Mouse (Mus musculus) hindbrain, embryonic 10.5 days (tissue): ENCODE measurements around the gene Ubb. TPM values are rescaled to one million over a fixed set of nuclear protein-coding genes. Genes with fewer than 3 reads are reported as not detected.

Experiments
- DNase-seq: peaks from one replicate; pipeline ENCODE4 v3.0.0-alpha.2; 2017; ENCODE audit warnings: low spot score
- H3K27ac ChIP-seq: fragments of 300-500 bp; sonication (generic); 2 replicates; pipeline ENCODE4 v1.5.1; 2016; ENCODE audit warnings: mild to moderate bottlenecking, moderate library complexity
- H3K27me3 ChIP-seq: fragments of 300-500 bp; sonication (generic); 2 replicates; pipeline ENCODE4 v1.6.1; 2016; ENCODE audit warnings: mild to moderate bottlenecking; ENCODE audit not compliant: poor library complexity, insufficient read depth, severe bottlenecking
- H3K36me3 ChIP-seq: fragments of 300-500 bp; sonication (generic); 2 replicates; pipeline ENCODE4 v1.6.1; 2016; ENCODE audit warnings: mild to moderate bottlenecking, moderate library complexity
- H3K4me1 ChIP-seq: fragments of 300-500 bp; sonication (generic); replicated peaks from 2 replicates; pipeline ENCODE4 v1.6.1; 2016; ENCODE audit warnings: mild to moderate bottlenecking
- H3K4me3 ChIP-seq: fragments of 300-500 bp; sonication (generic); 2 replicates; pipeline ENCODE4 v1.5.1; 2016; ENCODE audit warnings: mild to moderate bottlenecking, moderate library complexity
- H3K9me3 ChIP-seq: fragments of 300-500 bp; sonication (generic); 2 replicates; pipeline ENCODE4 v1.6.1; 2016; ENCODE audit warnings: mild to moderate bottlenecking, moderate library complexity
- WGBS: fragments of 180-500 bp; shearing (Covaris S2); methylation state at CpG from one replicate; pipeline ENCODE4 v1.1.7; 2016; 5-methylcytosine and 5-hydroxymethylcytosine counted together
- polyA plus RNA-seq: library from polyadenylated mRNA; unstranded; fragments of >200 nt; fragmentation: Nextera tagmentation; extraction: Ambion mirVana; gene quantifications from 2 replicates; pipeline ENCODE4 v1.2.1, GENCODE M21; 2016

Gene Ubb
- polyA plus RNA-seq, 1 experiment from 2014 or later: 3,918 TPM

DNA sequence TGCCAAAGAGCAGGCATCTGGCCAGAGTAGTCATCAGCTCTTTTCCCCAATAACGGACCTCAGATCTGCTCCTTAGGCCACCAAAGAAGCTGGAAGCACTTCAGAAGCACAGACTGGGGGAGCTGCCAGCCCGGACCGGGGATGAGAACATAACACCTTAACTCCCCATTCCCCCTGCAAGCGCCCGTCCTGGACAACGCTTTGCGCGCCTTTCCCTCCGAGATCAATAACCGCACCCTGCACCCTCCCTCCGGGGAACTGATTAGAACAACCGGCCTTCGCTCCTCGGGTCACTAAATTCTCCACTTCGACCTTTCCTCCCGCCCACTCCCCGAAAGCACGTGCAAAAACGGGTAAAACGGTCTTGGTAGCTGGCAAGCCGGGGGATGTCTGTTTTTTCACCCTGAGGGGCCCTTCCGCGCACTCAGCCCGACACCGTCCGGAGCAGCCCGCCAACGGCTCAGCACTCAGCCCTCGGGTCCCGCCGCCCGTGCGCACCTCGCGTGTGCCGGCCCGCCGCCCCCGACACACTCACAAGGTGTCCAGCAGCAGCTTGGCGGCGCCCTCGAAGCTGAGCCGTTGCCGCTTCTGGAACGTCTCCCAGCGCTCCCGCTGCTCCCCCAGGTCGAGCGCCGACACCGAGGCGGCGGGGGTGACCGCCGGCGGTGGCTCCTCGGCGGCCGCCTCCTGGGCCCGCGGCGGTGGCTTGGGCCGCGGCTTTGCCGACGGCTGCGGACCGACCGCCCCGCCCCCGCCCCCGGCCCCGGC lies 12.5 kb upstream of the Ubb start:
- Histone ChIP-seq H3K27me3 (peaks cover 39% of the 10 kb centered on the region), H3K9me3 (no peaks in the 10 kb centered on the region), H3K27ac (peak overlapping the region; percentile 94), H3K36me3 (peaks cover 7% of the 10 kb centered on the region; the same call in 1 of the 2 replicates), H3K4me1 (peaks cover 24% of the 10 kb centered on the region), H3K4me3 (peak overlapping the region; percentile 87)
- DNase-seq: peak; percentile 72
- under 1% methylated on average over 73 of the region's 73 CpGs for WGBS

DNA sequence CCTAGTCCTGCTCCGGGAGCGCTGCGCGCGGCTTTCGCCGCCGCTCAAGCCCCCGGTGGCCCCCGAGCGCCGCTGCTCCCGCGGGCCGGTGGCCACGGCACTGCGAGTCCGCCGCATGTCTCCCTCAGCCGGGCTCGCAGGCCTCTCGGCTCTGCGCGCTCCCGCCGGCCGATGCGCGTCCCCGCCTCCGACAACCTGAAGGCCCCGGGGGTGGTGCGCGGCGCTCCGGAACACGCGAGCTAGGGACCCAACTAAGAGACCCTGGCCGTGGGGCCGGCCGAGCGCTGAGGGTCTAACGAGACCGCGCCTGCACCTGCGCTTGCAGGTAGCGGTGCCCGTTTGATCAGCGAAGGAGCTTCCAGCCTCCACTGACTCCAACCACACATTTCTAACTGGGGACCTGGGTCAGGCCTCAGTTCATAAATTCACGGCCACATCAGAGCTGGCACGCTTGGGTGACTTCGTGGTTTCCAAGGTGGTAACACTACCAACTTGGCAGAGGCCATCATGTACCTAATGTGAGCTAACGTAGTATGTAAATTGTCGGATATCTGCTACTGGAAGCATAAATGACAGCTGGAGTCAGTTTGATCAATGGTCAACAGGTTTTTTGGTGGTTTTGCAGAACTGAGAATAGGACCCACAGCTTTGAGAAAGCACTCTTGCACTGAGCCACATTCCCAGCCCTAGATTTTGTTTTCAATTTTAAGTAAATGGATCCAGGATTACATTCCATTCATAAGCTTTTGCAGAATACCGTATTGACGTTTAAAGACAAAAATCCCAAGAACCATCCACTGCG lies 11.7 kb upstream of the Ubb start, which contains the start of gene Cenpv:
Gene Cenpv, minus strand, starts transcription at position 173 of the 802 bp plus-strand sequence.
- Histone ChIP-seq H3K27me3 (peaks cover 39% of the 10 kb centered on the region), H3K4me3 (peak within 1 kb of the TSS; percentile 87), H3K27ac (peak within 1 kb of the TSS; percentile 94), H3K9me3 (no peaks in the 10 kb centered on the region), H3K4me1 (peaks cover 21% of the 10 kb centered on the region), H3K36me3 (peaks cover 7% of the 10 kb centered on the region; the same call in 1 of the 2 replicates)
- 6% methylated on average over 57 of the region's 57 CpGs for WGBS
- DNase-seq: peak; percentile 68

DNA sequence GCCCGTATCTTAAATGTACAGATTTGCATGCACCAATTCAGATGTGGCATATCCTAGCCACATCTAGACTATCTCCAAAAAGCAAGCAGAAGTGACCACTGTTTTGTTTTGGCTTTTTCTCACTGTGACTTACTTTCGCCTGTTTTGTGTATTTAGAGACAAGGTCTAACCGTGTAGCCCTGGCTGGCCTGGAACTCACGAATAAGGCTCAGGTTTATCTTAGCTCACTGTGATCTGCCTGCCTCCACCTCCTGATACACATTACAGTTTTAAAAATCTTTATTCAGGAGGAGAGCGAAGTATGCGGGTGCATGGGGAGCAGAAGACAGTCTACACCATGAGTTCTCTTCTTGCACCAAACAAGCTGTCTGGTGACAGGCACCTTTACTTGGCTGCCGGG lies 10.8 kb upstream of the Ubb start:
- DNase-seq: no peak
- peaks cover 39% of the 10 kb centered on the region for H3K27me3 ChIP-seq
- no peak overlapping the region for H3K4me3 ChIP-seq
- H3K9me3 ChIP-seq: no peaks in the 10 kb centered on the region
- WGBS: 81% methylated on average over 7 of the region's 7 CpGs
- peaks cover 8% of the 10 kb centered on the region; the same call in 1 of the 2 replicates for H3K36me3 ChIP-seq
- H3K4me1 ChIP-seq: peaks cover 21% of the 10 kb centered on the region
- H3K27ac ChIP-seq: no peak overlapping the region

DNA sequence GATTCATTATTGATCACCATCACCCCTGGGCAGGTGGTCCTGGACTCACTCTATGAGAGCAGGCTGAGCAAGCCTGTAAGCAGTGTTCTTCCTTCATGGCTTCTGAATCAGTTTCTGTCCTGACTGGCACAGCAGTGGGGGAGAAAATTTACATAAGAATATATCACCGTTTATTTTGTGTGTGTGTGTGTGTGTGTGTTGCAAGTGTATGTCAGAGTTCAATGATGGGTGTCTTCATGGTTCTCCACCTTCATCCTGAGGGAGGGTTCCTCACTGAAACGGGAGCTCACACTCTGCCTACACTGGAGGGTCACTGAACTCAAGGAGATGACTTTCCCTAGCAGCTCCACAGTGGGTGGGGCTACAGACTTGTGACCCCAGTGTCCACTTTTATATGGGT lies 10.0 kb upstream of the Ubb start:
- Histone ChIP-seq H3K4me1 (peaks cover 21% of the 10 kb centered on the region), H3K27ac (no peak overlapping the region), H3K9me3 (no peaks in the 10 kb centered on the region), H3K4me3 (no peak overlapping the region), H3K27me3 (peaks cover 39% of the 10 kb centered on the region), H3K36me3 (peaks cover 3% of the 10 kb centered on the region; the same call in 1 of the 2 replicates)
- no peak for DNase-seq
- 69% methylated on average over 2 of the region's 2 CpGs for WGBS

DNA sequence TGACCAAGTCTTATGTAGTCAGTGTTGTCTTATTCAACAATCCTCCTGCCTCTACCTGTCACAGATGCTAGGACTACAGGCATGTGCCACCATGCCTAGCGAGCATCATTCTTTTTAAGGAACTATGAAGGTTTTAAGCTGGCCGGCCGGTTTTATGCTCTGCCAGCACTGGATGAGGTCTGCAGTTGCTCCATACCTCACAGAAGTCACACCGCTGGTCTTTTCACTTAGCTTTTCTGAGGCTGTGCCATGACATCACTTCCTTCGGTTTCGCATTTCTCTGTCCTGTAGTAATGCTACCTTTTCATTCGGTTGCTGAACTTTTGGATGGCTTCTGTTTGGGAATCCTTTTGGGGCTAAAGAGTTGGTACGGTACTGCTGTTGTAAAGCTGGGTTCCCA lies 9.4 kb upstream of the Ubb start:
- Histone ChIP-seq H3K27me3 (peaks cover 39% of the 10 kb centered on the region), H3K9me3 (no peaks in the 10 kb centered on the region), H3K36me3 (peaks cover 3% of the 10 kb centered on the region; the same call in 1 of the 2 replicates), H3K27ac (no peak overlapping the region), H3K4me1 (peaks cover 21% of the 10 kb centered on the region), H3K4me3 (no peak overlapping the region)
- no peak for DNase-seq
- WGBS: 83% methylated on average over 8 of the region's 8 CpGs

DNA sequence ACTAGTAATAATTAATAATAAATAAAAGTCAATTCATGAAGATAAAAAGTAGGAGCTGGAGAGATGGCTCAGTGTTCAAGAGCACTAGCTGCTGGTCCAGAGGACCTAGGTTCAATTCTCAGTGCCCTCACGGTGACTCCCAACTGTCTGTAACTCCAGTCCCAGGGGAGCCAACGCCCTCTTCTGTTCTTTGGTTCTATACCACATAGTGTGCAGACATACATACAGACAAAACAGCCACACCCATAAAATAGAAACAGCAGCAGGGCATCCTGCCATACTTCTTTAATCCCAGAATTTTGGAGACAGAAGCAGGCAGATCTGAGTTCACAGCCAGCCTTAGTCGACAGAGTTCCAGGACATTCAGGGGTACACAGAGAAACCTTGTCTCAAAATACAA lies 7.0 kb upstream of the Ubb start:
- Histone ChIP-seq H3K27ac (no peak overlapping the region), H3K4me1 (peaks cover 7% of the 10 kb centered on the region; the same call in 1 of the 2 replicates), H3K4me3 (no peak overlapping the region), H3K27me3 (peaks cover 22% of the 10 kb centered on the region; the same call in 1 of the 2 replicates), H3K36me3 (peaks cover 3% of the 10 kb centered on the region; the same call in 1 of the 2 replicates), H3K9me3 (no peaks in the 10 kb centered on the region)
- WGBS: 80% methylated on average over 3 of the region's 3 CpGs
- DNase-seq: no peak

DNA sequence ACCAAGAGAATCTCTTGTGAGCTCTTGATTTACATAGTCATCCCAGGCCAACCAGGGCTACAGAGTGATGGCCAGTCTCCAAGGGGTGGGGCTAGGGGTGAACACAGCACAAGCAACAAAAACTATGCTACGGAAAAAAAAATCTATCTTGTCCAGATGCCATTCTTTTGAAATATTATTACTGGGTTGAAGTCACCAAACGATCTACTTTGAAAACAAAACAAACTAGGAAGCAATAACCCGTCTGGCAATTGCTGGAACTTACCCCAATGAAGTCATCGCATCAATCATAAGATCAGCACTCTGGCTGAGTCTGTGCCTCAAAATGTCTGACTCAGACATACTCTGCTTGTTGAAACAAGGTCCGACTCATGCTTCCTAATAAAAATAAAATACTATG lies 1.2 kb upstream of the Ubb start:
- WGBS: 34% methylated on average over 5 of the region's 5 CpGs
- H3K36me3 ChIP-seq: peaks cover 22% of the 10 kb centered on the region
- peaks cover 32% of the 10 kb centered on the region for H3K4me1 ChIP-seq
- no peak for DNase-seq
- no peaks in the 10 kb centered on the region for H3K9me3 ChIP-seq
- peak overlapping the region; percentile 99 for H3K27ac ChIP-seq
- H3K27me3 ChIP-seq: no peaks in the 10 kb centered on the region
- H3K4me3 ChIP-seq: peak overlapping the region; percentile 67

DNA sequence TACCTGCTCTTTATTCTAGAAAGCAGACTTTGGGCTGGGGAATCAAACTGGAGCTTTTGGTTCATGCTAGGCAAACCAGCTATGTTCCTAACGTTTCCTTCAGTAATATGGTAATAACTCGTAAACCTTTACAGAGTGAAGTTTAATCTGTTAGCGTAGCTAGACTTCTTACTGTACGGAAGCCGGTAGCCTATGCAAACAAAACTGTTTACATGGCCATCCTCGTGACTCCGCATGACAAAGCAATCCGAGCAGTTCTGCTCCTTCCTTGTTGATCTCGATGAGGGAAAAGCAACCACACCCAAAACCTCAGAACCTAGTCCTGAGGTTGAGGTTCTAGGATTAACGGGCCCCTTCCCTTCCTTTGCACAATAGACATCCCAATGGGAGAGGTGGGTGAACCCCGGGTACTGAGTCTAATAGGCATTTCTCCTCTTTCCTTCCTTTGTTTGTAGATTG lies 715 bp upstream of the Ubb start:
- Histone ChIP-seq H3K4me3 (peak overlapping the region; percentile 67), H3K27ac (peak overlapping the region; percentile 99), H3K36me3 (peaks cover 27% of the 10 kb centered on the region), H3K9me3 (no peaks in the 10 kb centered on the region), H3K4me1 (peaks cover 37% of the 10 kb centered on the region), H3K27me3 (no peaks in the 10 kb centered on the region)
- 7% methylated on average over 11 of the region's 11 CpGs for WGBS
- DNase-seq: peak; percentile 60

DNA sequence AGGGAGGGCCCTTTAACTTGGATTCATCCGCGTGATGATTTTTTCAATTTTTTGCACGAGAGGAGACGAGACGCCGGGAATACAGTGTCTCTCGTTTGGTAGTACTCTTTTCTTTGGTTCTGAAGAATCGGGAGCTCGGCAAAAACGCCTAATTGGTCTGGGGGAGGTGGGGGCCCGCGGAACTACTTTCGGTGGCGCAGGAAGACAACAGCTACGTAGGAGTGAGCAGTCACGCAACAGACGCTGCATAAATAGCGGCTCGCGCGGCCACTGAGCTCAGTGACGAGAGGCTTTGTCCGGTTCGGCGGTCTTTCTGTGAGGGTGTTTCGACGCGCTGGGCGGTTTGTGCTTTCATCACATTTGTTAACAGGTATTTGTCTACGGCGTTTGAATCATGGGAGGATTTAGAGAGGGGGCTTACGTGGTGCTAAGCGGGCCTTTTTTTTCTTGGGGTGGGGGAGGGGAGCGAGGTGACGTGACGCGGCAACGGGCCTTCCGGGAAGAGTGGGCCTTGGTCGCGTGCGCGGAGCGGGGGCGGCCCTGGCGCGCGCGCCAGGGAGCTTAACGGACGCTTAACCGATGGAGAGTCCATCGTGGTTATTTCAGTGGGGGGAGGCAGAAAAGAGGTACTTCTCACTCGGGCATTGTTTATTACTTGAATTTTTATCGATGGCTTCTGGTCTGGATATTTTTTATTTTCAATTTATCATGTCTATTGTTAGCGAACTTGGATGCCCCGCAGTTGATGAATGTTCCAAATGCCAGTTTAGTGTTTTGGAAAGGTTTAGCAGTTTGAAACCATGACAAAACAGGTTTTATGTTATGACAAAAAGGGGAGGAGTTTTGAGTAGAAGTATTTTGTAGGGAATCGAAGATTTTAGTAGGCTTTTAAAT lies 502 bp downstream of the Ubb start:
- under 1% methylated on average over 58 of the region's 58 CpGs for WGBS
- DNase-seq: peak; percentile 90
- peak overlapping the region; percentile 99 for H3K27ac ChIP-seq
- no peaks in the 10 kb centered on the region for H3K9me3 ChIP-seq
- H3K4me3 ChIP-seq: peak overlapping the region; percentile 67
- H3K36me3 ChIP-seq: peaks cover 30% of the 10 kb centered on the region
- no peaks in the 10 kb centered on the region for H3K27me3 ChIP-seq
- peaks cover 37% of the 10 kb centered on the region for H3K4me1 ChIP-seq

DNA sequence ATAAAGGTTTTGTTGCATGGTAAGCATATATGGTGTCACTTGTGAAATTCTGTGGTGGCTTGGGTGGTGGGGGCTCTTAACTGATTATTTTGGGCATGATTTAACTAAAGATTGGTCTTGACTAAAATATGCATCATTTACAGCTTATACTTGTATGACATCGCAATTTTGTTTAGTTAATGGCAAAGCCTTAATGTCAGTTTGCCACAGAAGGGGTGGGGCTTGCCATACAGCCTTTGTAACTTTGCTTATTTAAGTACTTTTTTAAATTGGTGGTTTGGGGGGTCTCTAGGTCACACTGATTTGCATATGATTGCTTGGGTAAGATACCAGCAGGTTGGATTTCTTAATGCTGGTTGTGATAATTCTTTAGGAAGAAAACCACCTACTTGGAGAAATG lies 2.2 kb downstream of the Ubb start:
- Histone ChIP-seq H3K36me3 (peaks cover 30% of the 10 kb centered on the region), H3K4me1 (peaks cover 37% of the 10 kb centered on the region), H3K9me3 (no peaks in the 10 kb centered on the region), H3K4me3 (peak overlapping the region; percentile 54), H3K27me3 (no peaks in the 10 kb centered on the region), H3K27ac (no peak overlapping the region)
- 50% methylated on average over 1 of the region's 1 CpGs for WGBS
- DNase-seq: no peak

DNA sequence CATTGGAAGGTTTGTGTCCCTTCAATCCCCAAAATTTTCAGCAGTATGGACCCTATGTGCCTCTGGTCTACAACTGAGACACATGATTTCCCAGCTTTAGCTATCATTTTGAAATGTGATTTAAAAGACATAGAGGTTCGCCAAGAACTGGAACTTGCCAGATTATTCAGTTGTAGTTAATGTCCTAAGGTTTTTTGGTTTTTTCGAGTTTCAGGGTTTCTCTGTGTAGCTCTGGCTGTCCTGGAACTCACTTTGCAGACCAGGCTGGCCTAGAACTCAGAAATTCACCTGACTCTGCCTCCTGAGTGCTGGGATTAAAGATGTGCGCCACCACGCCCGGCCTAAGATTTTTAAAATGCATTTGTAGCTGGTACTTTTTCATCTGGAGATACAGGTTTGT lies 2.7 kb downstream of the Ubb start:
- Histone ChIP-seq H3K4me3 (peak overlapping the region; percentile 54), H3K36me3 (peaks cover 30% of the 10 kb centered on the region), H3K27ac (no peak overlapping the region), H3K9me3 (no peaks in the 10 kb centered on the region), H3K4me1 (peaks cover 37% of the 10 kb centered on the region), H3K27me3 (no peaks in the 10 kb centered on the region)
- 80% methylated on average over 5 of the region's 5 CpGs for WGBS
- no peak for DNase-seq

DNA sequence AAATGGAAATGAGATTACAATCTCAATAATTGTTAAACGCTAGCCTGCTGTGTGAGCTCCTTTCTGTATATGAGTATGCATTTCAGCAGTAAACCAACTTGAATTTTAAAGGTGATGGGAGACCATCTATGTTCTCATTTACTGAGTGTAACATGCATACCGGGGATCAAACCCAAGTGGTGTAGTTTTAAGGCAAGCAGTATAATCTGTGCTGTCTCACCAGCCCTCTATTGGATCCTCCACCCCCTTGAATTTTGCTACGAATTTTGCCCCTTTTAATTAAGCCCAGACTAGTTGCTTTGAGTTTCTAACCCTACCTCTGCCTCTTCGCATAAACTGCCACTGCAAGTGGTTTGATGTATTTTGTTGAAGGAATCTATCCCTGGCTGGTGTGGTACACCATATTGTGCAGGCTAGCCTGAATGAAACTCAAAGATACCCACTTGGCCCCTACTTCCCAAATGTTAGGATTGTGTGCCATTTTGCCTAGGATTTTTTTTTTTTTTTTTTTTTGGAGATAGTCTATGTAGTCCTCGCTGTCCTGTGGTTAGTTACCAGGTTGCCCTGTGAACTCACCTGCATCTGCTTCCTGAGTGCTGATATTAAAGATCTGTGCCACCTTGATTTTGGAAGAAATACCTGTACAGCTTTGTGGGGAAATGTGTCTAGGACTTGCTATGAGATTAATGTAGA lies 3.3 kb downstream of the Ubb start:
- Histone ChIP-seq H3K27me3 (no peaks in the 10 kb centered on the region), H3K4me1 (peaks cover 32% of the 10 kb centered on the region), H3K27ac (no peak overlapping the region), H3K9me3 (no peaks in the 10 kb centered on the region), H3K36me3 (peaks cover 30% of the 10 kb centered on the region), H3K4me3 (peak overlapping the region; percentile 54)
- WGBS: 81% methylated on average over 5 of the region's 5 CpGs
- DNase-seq: no peak
